Mouse (Mus musculus) testis, postnatal 14 days (tissue): Measurements from ENCODE around the gene Fam198a.

Experiments used
- DNase-seq: peaks from one replicate; pipeline ENCODE4 v3.0.0; 2021; ENCODE audit warnings: low spot score

The Fam198a gene

GRCm38 (mm10) chr9:121926634-121927405 lies 24.0 kb upstream of the Fam198a start:
- DNase-seq = no peak

GRCm38 (mm10) chr9:121927721-121928120 lies 23.1 kb upstream of the Fam198a start:
- no peak for DNase-seq

GRCm38 (mm10) chr9:121928498-121928897 lies 22.3 kb upstream of the Fam198a start:
- no peak for DNase-seq

- no peak for DNase-seq
Measured at GRCm38 (mm10) chr9:121934856-121935255, 15.9 kb upstream of the Fam198a start.

- DNase-seq = peak; percentile 68
Measured at GRCm38 (mm10) chr9:121936952-121937351, 13.8 kb upstream of the Fam198a start.

GRCm38 (mm10) chr9:121937451-121937864 lies 13.3 kb upstream of the Fam198a start:
- DNase-seq = no peak

- DNase-seq = peak; percentile 44
Measured at GRCm38 (mm10) chr9:121937944-121938355, 12.8 kb upstream of the Fam198a start.

GRCm38 (mm10) chr9:121943005-121943404 lies 7.8 kb upstream of the Fam198a start:
- no peak for DNase-seq

GRCm38 (mm10) chr9:121943628-121944027 lies 7.2 kb upstream of the Fam198a start:
- DNase-seq = no peak

- no peak for DNase-seq
Measured at GRCm38 (mm10) chr9:121947784-121948183, 3.0 kb upstream of the Fam198a start.

GRCm38 (mm10) chr9:121948431-121948830 lies 2.4 kb upstream of the Fam198a start:
- no peak for DNase-seq

- no peak for DNase-seq
Measured at GRCm38 (mm10) chr9:121951114-121951423, 281 bp downstream of the Fam198a start.

GRCm38 (mm10) chr9:121952596-121952995 lies 1.8 kb downstream of the Fam198a start:
- DNase-seq = no peak

- no peak for DNase-seq
Measured at GRCm38 (mm10) chr9:121959966-121960635, 9.3 kb downstream of the Fam198a start.

GRCm38 (mm10) chr9:121964941-121965340 lies 14.2 kb downstream of the Fam198a start:
- DNase-seq = no peak

GRCm38 (mm10) chr9:121968258-121968657 lies 17.5 kb downstream of the Fam198a start:
- DNase-seq = no peak

GRCm38 (mm10) chr9:121969841-121970381 lies 19.1 kb downstream of the Fam198a start:
- DNase-seq = no peak

- DNase-seq = no peak
Measured at GRCm38 (mm10) chr9:121973207-121973606, 22.4 kb downstream of the Fam198a start.

GRCm38 (mm10) chr9:121974141-121974986 lies 23.6 kb downstream of the Fam198a start:
- no peak for DNase-seq

GRCm38 (mm10) chr9:121975321-121975720 lies 24.5 kb downstream of the Fam198a start:
- DNase-seq = no peak

GRCm38 (mm10) chr9:121981046-121981445 lies 30.3 kb downstream of the Fam198a start:
- no peak for DNase-seq

GRCm38 (mm10) chr9:121981466-121982105 lies 30.8 kb downstream of the Fam198a start:
- no peak for DNase-seq
